ENCODE assay signal across 15 mouse cellular contexts in genomic region chr2:26240330-26240729, GRCm38 (mm10). TPM values are rescaled to one million over a fixed set of nuclear protein-coding genes. Genes with fewer than 3 reads are reported as not detected.
DNase-seq lines count a peak whose midpoint lies in the region; ATAC-seq lines count a peak whose summit lies in the region.
"Had no signal": no experiment of that assay in that cellular context is flagged by ENCODE, and none has a peak within 500 bp of the region (broad histone marks: within the 10 kb centered on the region; RNA-seq: fewer than 3 reads in every experiment).

No protein-coding gene starts in this region.

- H3K4me3 ChIP-seq in hindbrain, embryonic 14.5 days (replicated peaks; ENCODE audit: low read length), result no peak overlapping the region
- no peak overlapping the region for H3K4me3 ChIP-seq in hindbrain, embryonic 10.5 days
- H3K4me3 ChIP-seq: embryonic facial prominence, embryonic 15.5 days; heart, embryonic 10.5 days; limb, embryonic 12.5 days had no signal

- no peak for ATAC-seq in hindbrain, embryonic 14.5 days (ENCODE audit: low FRiP score)
- no peak for ATAC-seq in megakaryocyte progenitor cell, adult 5-6 weeks (replicated peaks; ENCODE audit: poor library complexity)

- DNase-seq in adrenal gland, adult (ENCODE audit: inconsistent age in 2 of 2, low spot score in 1 of 2), result peak; percentile 35 to 56
- DNase-seq in adrenal gland, postnatal 14 days, result no peak
- DNase-seq in hindbrain, embryonic 14.5 days (ENCODE audit: low spot score), result peak; percentile 32
- DNase-seq in hindbrain, embryonic 10.5 days (ENCODE audit: low spot score), result no peak
- peak; percentile 18 for DNase-seq in ovary, postnatal 36 days (ENCODE audit: low spot score)
- DNase-seq in ovary, adult 18-20 months (ENCODE audit: low spot score), result no peak
- DNase-seq in lung, postnatal 4 days, result peak; percentile 52 to 81
- DNase-seq: cerebellum, adult 18-20 months; right cerebral cortex, postnatal 14 days had no signal

- H3K9me3 ChIP-seq in hindbrain, embryonic 14.5 days (ENCODE audit: control insufficient read depth, low read length), result no peaks in the 10 kb centered on the region
- H3K9me3 ChIP-seq in hindbrain, embryonic 10.5 days, result no peaks in the 10 kb centered on the region
- H3K9me3 ChIP-seq: embryonic facial prominence, embryonic 15.5 days; heart, embryonic 10.5 days; limb, embryonic 12.5 days had no signal

- H3K36me3 ChIP-seq in hindbrain, embryonic 14.5 days (replicated peaks; ENCODE audit: control insufficient read depth, insufficient read depth), result no peaks in the 10 kb centered on the region
- H3K36me3 ChIP-seq in hindbrain, embryonic 10.5 days, result no peaks in the 10 kb centered on the region
- H3K36me3 ChIP-seq: embryonic facial prominence, embryonic 15.5 days; heart, embryonic 10.5 days; limb, embryonic 12.5 days had no signal

- H3K27ac ChIP-seq in hindbrain, embryonic 14.5 days, result no peak overlapping the region
- no peak overlapping the region for H3K27ac ChIP-seq in hindbrain, embryonic 10.5 days
- H3K27ac ChIP-seq: embryonic facial prominence, embryonic 15.5 days; heart, embryonic 10.5 days; limb, embryonic 12.5 days; macrophage had no signal

- no peaks in the 10 kb centered on the region for H3K27me3 ChIP-seq in hindbrain, embryonic 14.5 days (ENCODE audit: control insufficient read depth, insufficient read depth, low read length)
- H3K27me3 ChIP-seq in hindbrain, embryonic 10.5 days (ENCODE audit: insufficient read depth, poor library complexity, severe bottlenecking), result no peaks in the 10 kb centered on the region
- H3K27me3 ChIP-seq: embryonic facial prominence, embryonic 15.5 days; limb, embryonic 12.5 days had no signal

- no peak overlapping the region for H3K4me2 ChIP-seq in hindbrain, embryonic 14.5 days (replicated peaks)
- H3K4me2 ChIP-seq: embryonic facial prominence, embryonic 15.5 days; limb, embryonic 12.5 days had no signal

- H3K4me1 ChIP-seq in hindbrain, embryonic 14.5 days (replicated peaks; ENCODE audit: control insufficient read depth, insufficient read depth, low read length), result peaks cover 9% of the 10 kb centered on the region
- H3K4me1 ChIP-seq in hindbrain, embryonic 10.5 days (replicated peaks), result peaks cover 20% of the 10 kb centered on the region

- no peak overlapping the region for H3K9ac ChIP-seq in hindbrain, embryonic 14.5 days
- H3K9ac ChIP-seq: embryonic facial prominence, embryonic 15.5 days; limb, embryonic 12.5 days had no signal

- WGBS in hindbrain, embryonic 14.5 days, result 51% methylated on average over 9 of the region's 9 CpGs
- 75% methylated on average over 9 of the region's 9 CpGs for WGBS in hindbrain, embryonic 10.5 days

RNA-seq across cellular contexts. Expression of gene Qsox2, which starts 3.0 kb away (rescaled TPM):
- 18.6 and 19.0 TPM in 2 replicates for total RNA-seq in adrenal gland, postnatal 14 days (2021)
- polyA plus RNA-seq in hindbrain, embryonic 14.5 days (2014; fragmentation: Nextera tagmentation; extraction: Ambion mirVana), result 15.2 and 16.1 TPM in 2 replicates
- polyA plus RNA-seq in hindbrain, embryonic 10.5 days (2016; fragmentation: Nextera tagmentation; extraction: Ambion mirVana), result 19.1 and 20.4 TPM in 2 replicates
- total RNA-seq in megakaryocyte progenitor cell, adult 5-6 weeks (2015), result 6.9 and 10.3 TPM in 2 replicates
- total RNA-seq in megakaryocyte progenitor cell, adult 5-6 weeks (2017), result 5.3 and 5.9 TPM in 2 replicates

RNA-seq across cellular contexts. Expression of gene Lhx3, which starts 32.2 kb away (rescaled TPM):
- 0.30 TPM in 1 of 2 replicates, not detected in the other for total RNA-seq in adrenal gland, postnatal 14 days (2021)
- 5.5 and 5.8 TPM in 2 replicates for polyA plus RNA-seq in hindbrain, embryonic 14.5 days (2014; fragmentation: Nextera tagmentation; extraction: Ambion mirVana)
- polyA plus RNA-seq in hindbrain, embryonic 10.5 days (2016; fragmentation: Nextera tagmentation; extraction: Ambion mirVana), result 4.4 and 6.3 TPM in 2 replicates
- not detected in 2 replicates for total RNA-seq in megakaryocyte progenitor cell, adult 5-6 weeks (2015)
- not detected in 2 replicates for total RNA-seq in megakaryocyte progenitor cell, adult 5-6 weeks (2017)
- polyA plus RNA-seq: limb, embryonic 12.5 days; macrophage; stomach, embryonic 16.5 days had no signal

RNA-seq across cellular contexts. Expression of gene Ccdc187, which starts 54.0 kb away (rescaled TPM):
- 1.0 and 1.5 TPM in 2 replicates for total RNA-seq in adrenal gland, postnatal 14 days (2021)
- 0.25 and 0.29 TPM in 2 replicates for polyA plus RNA-seq in hindbrain, embryonic 14.5 days (2014; fragmentation: Nextera tagmentation; extraction: Ambion mirVana)
- polyA plus RNA-seq in hindbrain, embryonic 10.5 days (2016; fragmentation: Nextera tagmentation; extraction: Ambion mirVana), result 0.10 and 0.20 TPM in 2 replicates
- total RNA-seq in megakaryocyte progenitor cell, adult 5-6 weeks (2015), result not detected in 2 replicates
- not detected in 2 replicates for total RNA-seq in megakaryocyte progenitor cell, adult 5-6 weeks (2017)
- polyA plus RNA-seq: heart, embryonic 10.5 days; limb, embryonic 12.5 days; macrophage had no signal

Comparison
In these comparisons a context has a peak if more than half of its experiments do, and no peak if none do; other contexts are left out.
1. DNase-seq: peak in adrenal gland, adult (2 of 2), hindbrain, embryonic 14.5 days (single experiment), ovary, postnatal 36 days (single experiment) and lung, postnatal 4 days (2 of 2); none in adrenal gland, postnatal 14 days (single experiment), hindbrain, embryonic 10.5 days (single experiment) and ovary, adult 18-20 months (single experiment).